Mouse (Mus musculus) lung, postnatal 0 days (tissue): ENCODE measurements around the gene Pex3. TPM values are rescaled to one million over a fixed set of nuclear protein-coding genes. Genes with fewer than 3 reads are reported as not detected.
"Not testable (repeated sequence)": the region's sequence is repeated elsewhere in the genome, so short reads cannot be mapped to it uniquely, and the experiment has no call there.

Experiments
- ATAC-seq: fragments of 200-750 bp; cut with Nextera tagmentation; 2 replicates; pipeline ENCODE4 v1.8.0; 2017; ENCODE audit warnings: moderate library complexity
- DNase-seq: peaks from one replicate; pipeline ENCODE4 v3.0.0-alpha.2; 2016; ENCODE audit warnings: low spot score
- H3K27ac ChIP-seq: fragments of 300-500 bp; sonication (generic); 2 replicates; pipeline ENCODE4 v1.5.1; 2014; ENCODE audit warnings: antibody characterized with exemption, mild to moderate bottlenecking, low read length, mixed read lengths
- H3K27me3 ChIP-seq: fragments of 300-500 bp; sonication (generic); replicated peaks from 2 replicates; pipeline ENCODE4 v1.6.1; 2014; ENCODE audit warnings: low read length, mixed read lengths; ENCODE audit not compliant: insufficient read depth
- H3K36me3 ChIP-seq: fragments of 300-500 bp; sonication (generic); 2 replicates; pipeline ENCODE4 v1.6.1; 2014; ENCODE audit warnings: low read length, mixed read lengths; ENCODE audit not compliant: insufficient read depth
- H3K4me1 ChIP-seq: fragments of 300-500 bp; sonication (generic); 2 replicates; pipeline ENCODE4 v1.6.1; 2014; ENCODE audit warnings: antibody characterized with exemption, low read depth, low read length, mixed read lengths; ENCODE audit not compliant: insufficient read depth
- H3K4me2 ChIP-seq: fragments of 300-500 bp; sonication (generic); replicated peaks from 2 replicates; pipeline ENCODE4 v1.6.1; 2014; ENCODE audit warnings: low read depth, mild to moderate bottlenecking, low read length, moderate library complexity, mixed read lengths
- H3K4me3 ChIP-seq: fragments of 300-500 bp; sonication (generic); 2 replicates; pipeline ENCODE4 v1.5.1; 2014; ENCODE audit warnings: low read depth, low read length
- H3K9ac ChIP-seq: fragments of 300-500 bp; sonication (generic); replicated peaks from 2 replicates; pipeline ENCODE4 v1.6.1; 2014; ENCODE audit warnings: low read depth, mild to moderate bottlenecking
- H3K9me3 ChIP-seq: fragments of 300-500 bp; sonication (generic); 2 replicates; pipeline ENCODE4 v1.6.1; 2016; ENCODE audit warnings: low read length, mixed read lengths
- CTCF ChIP-seq: IDR thresholded peaks from 2 replicates; pipeline ENCODE4 v1.5.1; 2016; ENCODE audit warnings: antibody characterized with exemption, mild to moderate bottlenecking
- EP300 ChIP-seq: IDR thresholded peaks from 2 replicates; pipeline ENCODE4 v1.6.1; 2016; ENCODE audit warnings: antibody characterized with exemption, mild to moderate bottlenecking, control low read depth
- WGBS: fragments of 180-500 bp; shearing (Covaris S2); extraction: QIAGEN DNeasy Blood & Tissue Kit; methylation state at CpG from one replicate; pipeline ENCODE4 v1.1.7; 2014; 5-methylcytosine and 5-hydroxymethylcytosine counted together
- polyA plus RNA-seq: library from polyadenylated mRNA; unstranded; fragments of >200 nt; fragmentation: Nextera tagmentation; extraction: Ambion mirVana; gene quantifications from 2 replicates; pipeline ENCODE4 v1.2.1, GENCODE M21; 2015

Gene Pex3
- polyA plus RNA-seq, 1 experiment from 2014 or later, result 26.9 TPM

GRCm38 (mm10) chr10:13521857-13522256 lies 31.1 kb downstream of the Pex3 start:
- Histone ChIP-seq H3K36me3 (no peaks in the 10 kb centered on the region; the same call in 1 of the 2 replicates), H3K27ac (peak overlapping the region; percentile 35; the same call in 1 of the 2 replicates), H3K4me1 (no peaks in the 10 kb centered on the region), H3K9me3 (no peaks in the 10 kb centered on the region), H3K4me2 (no peak overlapping the region), H3K4me3 (no peak overlapping the region), H3K27me3 (no peaks in the 10 kb centered on the region), H3K9ac (no peak overlapping the region)
- ATAC-seq (peak; percentile 93), DNase-seq (peak; percentile 64)
- WGBS, result 46% methylated on average over 4 of the region's 4 CpGs
- TF ChIP-seq CTCF (no peak), EP300 (peak; percentile 99)

GRCm38 (mm10) chr10:13502371-13502770 lies 50.6 kb downstream of the Pex3 start:
- TF ChIP-seq CTCF (no peak), EP300 (no peak)
- no peaks in the 10 kb centered on the region for H3K36me3 ChIP-seq
- H3K4me2 ChIP-seq, result no peak overlapping the region
- H3K9ac ChIP-seq, result no peak overlapping the region
- ATAC-seq, result no peak
- WGBS, result 73% methylated on average over 8 of the region's 8 CpGs
- no peak overlapping the region for H3K27ac ChIP-seq
- H3K9me3 ChIP-seq, result no peaks in the 10 kb centered on the region
- no peaks in the 10 kb centered on the region for H3K27me3 ChIP-seq
- H3K4me1 ChIP-seq, result no peaks in the 10 kb centered on the region
- H3K4me3 ChIP-seq, result no peak overlapping the region
- DNase-seq, result no peak

GRCm38 (mm10) chr10:13501533-13501932 lies 51.4 kb downstream of the Pex3 start:
- not testable (repeated sequence) for H3K9me3 ChIP-seq, H3K4me1 ChIP-seq, H3K9ac ChIP-seq, H3K27me3 ChIP-seq, H3K36me3 ChIP-seq, DNase-seq
- H3K4me3 ChIP-seq, result peak overlapping the region; percentile 59
- peak overlapping the region; percentile 71 for H3K27ac ChIP-seq
- peak; percentile 11; the same call in 1 of the 2 replicates for ATAC-seq
- 35% methylated on average over 4 of the region's 4 CpGs for WGBS
- H3K4me2 ChIP-seq, result peak overlapping the region; percentile 78

GRCm38 (mm10) chr10:13500938-13501496 lies 51.9 kb downstream of the Pex3 start:
- peak overlapping the region; percentile 59 for H3K4me3 ChIP-seq
- no peaks in the 10 kb centered on the region for H3K9me3 ChIP-seq
- ATAC-seq, result peak; percentile 99
- peak overlapping the region; percentile 34 for H3K9ac ChIP-seq
- peak; percentile 97 for DNase-seq
- H3K4me2 ChIP-seq, result peak overlapping the region; percentile 78
- no peak for TF ChIP-seq CTCF
- TF ChIP-seq EP300, result 0 out of 2 replicates have a peak, but pooled peaks have one; percentile 59
- no peaks in the 10 kb centered on the region for H3K27me3 ChIP-seq
- H3K4me1 ChIP-seq, result no peaks in the 10 kb centered on the region
- H3K36me3 ChIP-seq, result no peaks in the 10 kb centered on the region
- H3K27ac ChIP-seq, result peak overlapping the region; percentile 71
- WGBS, result under 1% methylated on average over 18 of the region's 30 CpGs

- no peak for TF ChIP-seq CTCF
- Histone ChIP-seq H3K36me3 (no peaks in the 10 kb centered on the region), H3K9me3 (no peaks in the 10 kb centered on the region), H3K4me3 (peak overlapping the region; percentile 59), H3K9ac (no peak overlapping the region; the same call in 1 of the 2 replicates), H3K4me1 (no peaks in the 10 kb centered on the region), H3K27ac (peak overlapping the region; percentile 57), H3K4me2 (peak overlapping the region; percentile 78), H3K27me3 (no peaks in the 10 kb centered on the region)
- WGBS, result 40% methylated on average over 9 of the region's 9 CpGs
- ATAC-seq (no peak), DNase-seq (peak; percentile 18)
Observed at GRCm38 (mm10) chr10:13500473-13500872, 52.5 kb downstream of the Pex3 start.

GRCm38 (mm10) chr10:13499331-13499730 lies 53.6 kb downstream of the Pex3 start, which contains the start of gene Fuca2:
Fuca2 (plus strand) TSS chr10:13499540.
- TF ChIP-seq CTCF (no peak), EP300 (no peak)
- Histone ChIP-seq H3K9me3 (no peaks in the 10 kb centered on the region), H3K27me3 (no peaks in the 10 kb centered on the region), H3K27ac (peak within 1 kb of the TSS; percentile 57; the same call in 1 of the 2 replicates), H3K9ac (no peak within 1 kb of the TSS), H3K4me3 (no peak within 1 kb of the TSS), H3K4me2 (no peak within 1 kb of the TSS), H3K36me3 (no peaks in the 10 kb centered on the region), H3K4me1 (no peaks in the 10 kb centered on the region)
- DNase-seq, result no peak
- no peak for ATAC-seq
- WGBS, result 80% methylated on average over 2 of the region's 2 CpGs
